Mouse (Mus musculus): Measurements from ENCODE around the gene Cxcl9.

DNA sequence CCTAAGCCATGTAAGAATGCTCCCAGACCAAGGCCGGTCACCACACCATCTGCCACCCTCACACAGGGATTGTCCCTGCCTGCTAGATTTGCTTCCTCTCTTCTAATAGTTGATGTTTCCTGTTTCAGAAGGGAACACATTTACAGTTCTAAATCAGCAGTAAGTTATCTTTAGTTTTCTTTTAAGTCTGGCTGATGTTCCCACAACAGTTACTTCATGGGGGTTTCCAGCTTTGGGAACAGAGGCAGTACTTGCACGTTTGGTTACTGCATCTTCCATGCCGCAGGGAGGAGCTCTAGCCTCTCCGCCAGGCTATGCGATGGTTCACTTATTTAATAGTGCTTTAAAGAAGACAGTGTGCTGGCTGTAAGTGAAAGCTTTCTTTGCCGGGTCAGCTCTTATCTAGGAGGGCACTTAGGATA lies 46.9 kb upstream of the Cxcl9 start:
- TF ChIP-seq CTCF (IDR thresholded peaks at IDR 0.05; ENCODE audit: low read depth) (peak; percentile 45), EP300 (IDR thresholded peaks at IDR 0.05; ENCODE audit: low read depth) (peak; percentile 35; the same call in 1 of the 2 replicates)
